Mouse (Mus musculus) small intestine, adult 2 months (tissue): Measurements from ENCODE around the gene Spata31d1a. TPM values are rescaled to one million over a fixed set of nuclear protein-coding genes. Genes with fewer than 3 reads are reported as not detected.

Source experiments
- H3K27ac ChIP-seq: fragments of 200-500 bp; 2 replicates; pipeline ENCODE4 v1.5.1; 2012; ENCODE audit warnings: low read depth, low read length, control low read depth, inconsistent platforms; ENCODE audit not compliant: insufficient read depth
- H3K27me3 ChIP-seq: fragments of 200-500 bp; 2 replicates; pipeline ENCODE4 v1.6.1; 2012; ENCODE audit warnings: mild to moderate bottlenecking, moderate library complexity, low read length, inconsistent platforms; ENCODE audit not compliant: control insufficient read depth, insufficient read depth
- H3K36me3 ChIP-seq: fragments of 200-500 bp; 2 replicates; pipeline ENCODE4 v1.6.1; 2012; ENCODE audit warnings: mild to moderate bottlenecking, low read length, control low read depth, inconsistent platforms; ENCODE audit not compliant: control insufficient read depth, insufficient read depth
- H3K4me1 ChIP-seq: fragments of 200-500 bp; 2 replicates; pipeline ENCODE4 v1.6.1; 2012; ENCODE audit warnings: low read length, inconsistent platforms, mixed read lengths; ENCODE audit not compliant: control insufficient read depth, insufficient read depth, insufficient read length
- H3K4me3 ChIP-seq: fragments of 200-500 bp; 2 replicates; pipeline ENCODE4 v1.5.1; 2012; ENCODE audit warnings: low read depth, mild to moderate bottlenecking, control low read depth, inconsistent platforms, low read length, moderate library complexity
- CTCF ChIP-seq: fragments of 200-500 bp; IDR thresholded peaks from 2 replicates; pipeline ENCODE4 v1.5.1; 2012; ENCODE audit warnings: low read depth, mild to moderate bottlenecking, control low read depth, inconsistent platforms, low read length, moderate library complexity, mixed read lengths; ENCODE audit not compliant: insufficient replicate concordance, insufficient read length; ENCODE audit errors: extremely low read depth
- POLR2A ChIP-seq: fragments of 200-500 bp; IDR thresholded peaks from 2 replicates; pipeline ENCODE4 v1.6.1; 2012; ENCODE audit warnings: low read depth, mild to moderate bottlenecking, control low read depth, inconsistent platforms, low read length, moderate library complexity
- WGBS: fragments of 180-500 bp; shearing (Covaris S2); methylation state at CpG from one replicate; pipeline ENCODE4 v1.1.7; 2018; 5-methylcytosine and 5-hydroxymethylcytosine counted together
- polyA plus RNA-seq: library from polyadenylated mRNA; depleted of rRNA; stranded (reverse); fragments of >200 nt; gene quantifications from 2 replicates; pipeline ENCODE4 v1.2.3, GENCODE M21; 2012

Gene Spata31d1a
- polyA plus RNA-seq, 1 experiment = not detected

DNA sequence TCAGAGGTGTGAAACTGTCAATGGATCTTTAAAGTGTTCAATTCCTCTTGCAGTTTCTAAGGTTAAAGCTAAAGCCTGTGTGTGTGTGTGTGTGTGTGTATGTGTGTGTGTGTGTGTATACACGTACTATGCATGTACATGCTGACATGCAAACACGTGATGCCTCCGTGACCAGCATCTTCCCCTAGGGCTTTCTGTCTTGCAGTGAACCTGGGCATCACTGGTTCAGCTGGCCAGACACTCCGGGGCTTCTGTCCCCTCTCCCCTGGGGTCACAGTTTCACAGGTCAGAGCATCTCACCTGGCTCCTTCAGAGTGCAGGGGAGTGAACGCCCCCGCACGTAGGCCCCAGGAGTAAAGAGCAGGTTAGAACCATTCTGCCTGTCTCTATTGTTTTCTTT is 36.5 kb downstream of the Spata31d1a start:
- peaks cover 8% of the 10 kb centered on the region; the same call in 1 of the 2 replicates for H3K4me1 ChIP-seq
- H3K27ac ChIP-seq = no peak overlapping the region; the same call in 1 of the 2 replicates
- WGBS = 41% methylated on average over 7 of the region's 7 CpGs
- peak overlapping the region; percentile 39 for H3K4me3 ChIP-seq
- H3K27me3 ChIP-seq = no peaks in the 10 kb centered on the region
- TF ChIP-seq POLR2A = no peak
- TF ChIP-seq CTCF = no peak
- no peaks in the 10 kb centered on the region; the same call in 1 of the 2 replicates for H3K36me3 ChIP-seq

- no peaks in the 10 kb centered on the region for H3K27me3 ChIP-seq
- no peak for TF ChIP-seq POLR2A
- TF ChIP-seq CTCF = no peak
- 46% methylated on average over 6 of the region's 6 CpGs for WGBS
- peaks cover 10% of the 10 kb centered on the region; the same call in 1 of the 2 replicates for H3K4me1 ChIP-seq
- H3K36me3 ChIP-seq = no peaks in the 10 kb centered on the region; the same call in 1 of the 2 replicates
- H3K27ac ChIP-seq = no peak overlapping the region
- H3K4me3 ChIP-seq = no peak overlapping the region
Measured at GRCm38 (mm10) chr13:59672248-59672647, 37.9 kb downstream of the Spata31d1a start.

- H3K4me3 ChIP-seq = no peak overlapping the region
- TF ChIP-seq POLR2A (no peak), CTCF (no peak)
- peaks cover under 1% of the 10 kb centered on the region for H3K36me3 ChIP-seq
- WGBS = 77% methylated on average over 2 of the region's 2 CpGs
- no peak overlapping the region for H3K27ac ChIP-seq
- peaks cover 10% of the 10 kb centered on the region; the same call in 1 of the 2 replicates for H3K4me1 ChIP-seq
- no peaks in the 10 kb centered on the region for H3K27me3 ChIP-seq
Measured at GRCm38 (mm10) chr13:59671521-59671920, 38.6 kb downstream of the Spata31d1a start.

- WGBS = 92% methylated on average over 10 of the region's 10 CpGs
- Histone ChIP-seq H3K4me3 (no peak overlapping the region), H3K27ac (peak overlapping the region; percentile 98), H3K27me3 (no peaks in the 10 kb centered on the region), H3K4me1 (peaks cover 13% of the 10 kb centered on the region; the same call in 1 of the 2 replicates), H3K36me3 (peaks cover 6% of the 10 kb centered on the region)
- TF ChIP-seq POLR2A = no peak
- TF ChIP-seq CTCF = no peak
Measured at GRCm38 (mm10) chr13:59669946-59670345, 40.2 kb downstream of the Spata31d1a start.

- no peaks in the 10 kb centered on the region for H3K27me3 ChIP-seq
- peaks cover 19% of the 10 kb centered on the region for H3K36me3 ChIP-seq
- peak overlapping the region; percentile 49 for H3K4me3 ChIP-seq
- no peak for TF ChIP-seq CTCF
- 0 out of 2 replicates have a peak, but pooled peaks have one; percentile 54 for TF ChIP-seq POLR2A
- H3K4me1 ChIP-seq = peaks cover 10% of the 10 kb centered on the region; the same call in 1 of the 2 replicates
- 5% methylated on average over 11 of the region's 11 CpGs for WGBS
- H3K27ac ChIP-seq = peak overlapping the region; percentile 98
Measured at GRCm38 (mm10) chr13:59668501-59669093, 41.5 kb downstream of the Spata31d1a start.

DNA sequence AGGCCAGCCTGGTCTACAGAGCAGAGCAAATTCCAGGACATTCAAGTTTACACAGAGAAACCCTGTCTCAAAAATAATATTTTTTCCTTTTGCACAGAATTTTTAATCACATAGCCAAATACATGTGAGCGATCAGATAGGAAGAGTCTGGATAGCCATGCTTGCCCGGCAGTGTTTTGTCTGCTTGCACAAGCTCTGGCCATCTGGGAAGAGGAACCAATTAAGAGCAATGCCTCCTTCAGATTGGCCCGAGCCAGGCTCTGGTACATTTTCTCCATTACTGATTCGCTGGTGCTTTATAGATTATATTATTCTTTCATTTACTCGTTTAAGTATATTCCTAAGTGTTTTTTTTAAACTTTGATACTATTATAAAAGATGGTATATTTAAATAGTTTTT is 42.4 kb downstream of the Spata31d1a start:
- H3K27me3 ChIP-seq = no peaks in the 10 kb centered on the region
- H3K4me3 ChIP-seq = no peak overlapping the region
- peaks cover 24% of the 10 kb centered on the region for H3K36me3 ChIP-seq
- H3K4me1 ChIP-seq = peaks cover 10% of the 10 kb centered on the region; the same call in 1 of the 2 replicates
- WGBS = 40% methylated on average over 5 of the region's 5 CpGs
- no peak overlapping the region for H3K27ac ChIP-seq
- no peak for TF ChIP-seq POLR2A

DNA sequence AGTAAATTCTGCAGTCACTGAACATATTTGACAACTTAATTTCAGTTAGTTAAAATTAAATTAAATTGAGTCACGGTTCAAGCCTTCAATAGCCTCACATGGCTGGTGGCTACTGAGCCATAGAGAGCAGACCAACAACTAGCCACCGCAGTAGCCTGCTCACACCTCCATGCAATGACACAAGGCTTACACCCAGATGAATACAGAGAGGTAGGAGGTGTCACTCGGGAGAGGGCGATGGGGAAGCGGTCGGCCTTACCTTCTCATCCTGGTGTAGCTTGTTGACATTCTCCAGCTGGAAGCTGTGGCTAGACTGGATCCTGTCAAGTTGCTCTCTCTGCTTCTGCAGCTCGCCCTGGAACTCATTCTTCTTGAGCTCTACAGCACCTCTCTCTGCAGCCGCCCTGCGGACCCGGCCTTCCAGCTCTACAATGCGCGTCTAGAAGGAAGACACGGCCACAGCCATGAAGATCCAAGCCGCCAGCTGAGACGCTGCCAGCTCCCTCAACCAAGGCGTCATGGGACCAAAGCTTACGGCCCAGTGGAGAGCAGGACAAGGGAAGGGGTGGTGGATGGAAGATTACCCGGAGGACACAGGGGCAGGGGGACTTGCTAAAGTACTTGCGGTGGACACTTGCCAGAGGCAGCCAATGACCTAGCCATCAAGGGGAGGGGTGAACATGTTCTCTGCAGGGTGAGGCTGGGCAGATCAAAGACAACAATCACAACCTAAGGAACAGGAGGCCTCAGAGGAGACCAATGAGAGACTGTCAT is 46.0 kb downstream of the Spata31d1a start:
- 91% methylated on average over 19 of the region's 19 CpGs for WGBS
- Histone ChIP-seq H3K4me1 (peaks cover 11% of the 10 kb centered on the region; the same call in 1 of the 2 replicates), H3K4me3 (no peak overlapping the region), H3K36me3 (peaks cover 36% of the 10 kb centered on the region), H3K27ac (no peak overlapping the region), H3K27me3 (no peaks in the 10 kb centered on the region)
- TF ChIP-seq CTCF (no peak), POLR2A (no peak)
